Mouse (Mus musculus) heart, adult 8-10 months (tissue): ENCODE data around the gene Tmsb4x. TPM values are rescaled to one million over a fixed set of nuclear protein-coding genes. Genes with fewer than 3 reads are reported as not detected.

Source experiments
- DNase-seq: peaks from one replicate; pipeline ENCODE4 v3.0.0; 2022; ENCODE audit warnings: low spot score
- total RNA-seq, 4 experiments: library from RNA; stranded (reverse); gene quantifications; 2 replicates each; pipeline ENCODE4 v1.2.4; 2022

Tmsb4x gene
- total RNA-seq, 4 experiments from 2014 or later = 419 to 623 (median 536) TPM

- DNase-seq = no peak
Observed at GRCm38 (mm10) chrX:167182411-167182810, 26.7 kb downstream of the Tmsb4x start.

DNA sequence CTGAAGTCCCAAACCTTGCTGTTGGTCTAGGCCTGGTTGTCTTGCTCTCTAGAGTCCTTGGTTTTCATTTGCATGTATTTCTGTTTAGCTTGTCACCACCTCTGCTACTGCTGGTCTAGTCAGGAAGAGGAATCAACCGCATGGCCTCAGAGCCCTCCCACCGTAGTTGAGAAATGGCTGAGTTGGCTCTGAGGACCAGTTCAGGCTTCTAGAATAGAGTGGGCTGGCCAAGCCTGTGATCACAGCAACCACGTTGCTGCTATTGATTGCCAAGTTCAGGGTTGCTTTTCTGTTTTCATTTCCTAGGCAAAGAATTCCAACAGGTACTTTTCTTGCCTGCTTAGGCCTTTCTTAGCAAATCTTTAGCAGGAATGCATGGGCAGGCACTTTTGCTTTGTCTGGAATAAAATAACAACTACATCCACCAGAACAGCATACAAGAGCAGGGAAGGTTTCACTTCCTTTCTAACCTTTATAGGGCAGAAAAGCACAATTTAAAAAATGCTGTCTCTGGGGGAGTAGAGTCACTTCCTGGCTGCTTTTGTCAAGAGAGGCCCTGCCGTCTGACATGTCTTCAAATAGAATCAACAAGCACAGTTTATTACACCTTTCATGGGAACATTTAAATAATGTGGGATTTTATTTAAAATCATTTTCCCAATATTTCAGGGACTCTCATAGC lies 29.0 kb downstream of the Tmsb4x start:
- DNase-seq = no peak

DNA sequence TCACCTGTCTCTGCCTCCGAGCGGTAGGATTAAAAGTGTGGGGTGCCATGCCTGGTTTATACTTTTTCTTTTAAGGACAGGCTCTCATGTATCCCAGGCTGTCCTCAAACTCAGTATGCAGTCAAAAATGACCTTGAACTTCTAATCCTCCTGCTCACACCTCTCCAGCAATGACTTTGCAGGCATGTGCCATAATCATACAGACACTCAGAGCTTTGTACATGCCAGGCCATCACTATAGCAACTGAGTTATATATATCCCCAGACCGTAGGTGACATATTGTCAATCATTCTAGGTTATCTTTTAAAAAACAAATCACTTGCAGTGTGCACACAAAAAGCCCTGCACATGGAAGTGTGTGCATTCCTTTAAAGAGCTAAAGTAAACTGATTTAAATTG lies 29.6 kb downstream of the Tmsb4x start:
- DNase-seq = no peak

GRCm38 (mm10) chrX:167175319-167175718 lies 33.8 kb downstream of the Tmsb4x start:
- peak; percentile 40 for DNase-seq

DNA sequence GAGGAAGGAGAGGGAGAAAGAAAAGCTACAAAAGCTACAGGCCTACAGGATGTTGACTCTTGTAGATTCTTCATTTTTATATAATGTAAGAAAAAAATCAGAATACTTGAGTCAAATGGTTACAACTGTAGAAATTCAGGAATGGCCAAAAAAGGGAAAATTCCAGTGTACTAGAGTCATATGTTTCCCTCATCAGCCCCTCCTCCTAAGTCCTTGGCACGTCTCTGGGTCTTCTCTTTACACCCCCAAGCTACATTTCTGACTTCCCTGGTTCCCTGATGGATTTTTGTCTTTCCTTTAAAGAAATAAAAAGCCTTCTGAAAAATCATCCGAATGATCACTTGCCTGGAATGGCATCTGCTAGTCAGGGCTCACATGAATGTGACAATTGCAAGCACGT lies 34.8 kb downstream of the Tmsb4x start:
- DNase-seq = no peak

DNA sequence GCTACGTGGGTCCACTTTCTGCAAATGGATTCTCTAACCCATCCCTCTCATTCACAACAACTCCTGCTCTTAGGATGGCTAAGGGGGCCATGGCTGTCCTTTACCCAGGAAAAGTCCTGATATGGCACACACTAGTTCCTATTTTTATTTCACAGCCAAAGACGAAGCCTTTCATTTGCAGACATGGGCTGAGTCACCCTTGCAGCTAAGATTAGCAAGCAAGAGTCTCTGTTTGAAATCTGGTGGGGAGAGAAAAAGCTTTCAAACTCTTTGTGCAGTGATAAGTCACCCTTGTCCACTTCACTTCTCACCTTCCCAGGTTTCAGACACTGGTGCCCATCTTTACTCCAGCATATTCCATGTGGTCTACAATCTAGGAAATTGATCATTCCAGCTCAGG lies 36.9 kb downstream of the Tmsb4x start:
- DNase-seq = no peak

GRCm38 (mm10) chrX:167171281-167171680 lies 37.8 kb downstream of the Tmsb4x start:
- no peak for DNase-seq

- peak; percentile 63 for DNase-seq
Observed at GRCm38 (mm10) chrX:167167282-167167681, 41.8 kb downstream of the Tmsb4x start.

DNA sequence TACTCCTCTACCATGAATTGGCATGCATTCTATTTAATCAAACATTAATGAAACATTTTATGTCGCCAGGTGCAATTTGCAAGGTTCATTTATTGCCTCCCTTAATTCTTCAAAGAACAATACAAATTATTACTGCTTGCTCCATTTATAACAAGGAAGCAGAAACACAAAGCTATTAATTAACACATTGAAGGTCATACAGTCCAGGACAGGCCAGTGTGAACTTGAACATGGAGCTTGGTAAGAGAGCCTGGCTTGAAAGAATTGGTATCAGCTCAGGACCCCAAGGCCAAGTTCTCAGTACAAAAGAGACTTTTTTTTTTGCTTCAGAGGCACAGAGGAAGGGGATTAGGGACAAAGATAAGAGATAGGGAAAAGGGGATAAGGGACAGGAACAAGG lies 43.1 kb downstream of the Tmsb4x start:
- DNase-seq = no peak

DNA sequence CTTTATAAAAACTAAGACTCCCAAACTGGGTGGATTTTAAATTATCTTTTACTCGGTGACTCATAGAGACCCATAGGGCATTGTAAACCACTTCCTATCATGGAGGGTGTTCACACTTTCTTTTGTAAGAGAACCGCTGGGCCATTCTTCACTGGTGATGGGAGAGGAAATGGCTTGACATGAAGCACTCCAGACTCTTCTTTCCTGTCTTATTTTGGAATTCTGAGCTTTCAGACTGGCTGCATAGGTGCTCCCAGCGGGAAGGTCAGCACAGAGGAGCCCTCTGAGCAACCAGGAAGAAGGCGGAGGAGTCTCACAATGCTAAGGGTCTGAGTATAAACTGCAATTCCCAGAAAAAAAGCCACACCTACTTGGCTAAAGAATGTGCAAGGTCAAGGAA lies 51.4 kb downstream of the Tmsb4x start:
- DNase-seq = no peak

Other genes starting within 250 kb of the Tmsb4x start
- 1 to 10 TPM in 2 of 4 experiments, under 1 TPM in 2; 0.87 to 2.7 (median 1.3) TPM for gene Tlr8, start 55.0 kb upstream of the Tmsb4x start, total RNA-seq
- 1 to 10 TPM; 1.4 to 3.8 (median 1.5) TPM for gene Tlr7, start 121.2 kb upstream of the Tmsb4x start, total RNA-seq
- gene Prps2, start 173.4 kb upstream of the Tmsb4x start, total RNA-seq = 10 to 100 TPM; 12.7 to 26.7 (median 16.8) TPM